Mouse (Mus musculus) kidney, adult 2 months (tissue): ENCODE results near the gene Tspan14. TPM values are rescaled to one million over a fixed set of nuclear protein-coding genes. Genes with fewer than 3 reads are reported as not detected.
A peak's percentile ranks its signal among the peaks of the same experiment; 100 is the strongest.

ENCODE experiments used
- DNase-seq: peaks from one replicate; pipeline ENCODE4 v3.0.0; 2021
- H3K27ac ChIP-seq: fragments of 200-500 bp; 2 replicates; pipeline ENCODE4 v1.5.1; 2012; ENCODE audit warnings: low read depth, low read length, control low read depth, inconsistent platforms; ENCODE audit not compliant: insufficient read depth
- H3K27me3 ChIP-seq: fragments of 200-500 bp; replicated peaks from 2 replicates; pipeline ENCODE4 v1.6.1; 2012; ENCODE audit warnings: mild to moderate bottlenecking, moderate library complexity, low read length, inconsistent platforms; ENCODE audit not compliant: control insufficient read depth, insufficient read depth
- H3K36me3 ChIP-seq: fragments of 200-500 bp; 2 replicates; pipeline ENCODE4 v1.6.1; 2012; ENCODE audit warnings: mild to moderate bottlenecking, moderate library complexity, low read length, inconsistent platforms; ENCODE audit not compliant: control insufficient read depth, insufficient read depth
- H3K4me1 ChIP-seq: fragments of 200-500 bp; 2 replicates; pipeline ENCODE4 v1.6.1; 2011; ENCODE audit warnings: low read length; ENCODE audit not compliant: control insufficient read depth, insufficient read depth
- H3K4me3 ChIP-seq: fragments of 200-500 bp; 2 replicates; pipeline ENCODE4 v1.5.1; 2011; ENCODE audit warnings: mild to moderate bottlenecking, low read depth, low read length, control low read depth; ENCODE audit not compliant: insufficient read depth
- CTCF ChIP-seq: fragments of 200-500 bp; conservative IDR thresholded peaks from 2 replicates; pipeline ENCODE4 v1.5.1; 2011; ENCODE audit warnings: low read depth, mild to moderate bottlenecking, control low read depth, low read length, moderate library complexity, mixed read lengths; ENCODE audit not compliant: insufficient read depth, insufficient read length
- POLR2A ChIP-seq: fragments of 200-500 bp; IDR thresholded peaks from one replicate; pipeline ENCODE4 v1.6.1; 2011; ENCODE audit warnings: low read depth, low read length, control low read depth
- WGBS: fragments of 180-500 bp; shearing (Covaris S2); methylation state at CpG from one replicate; pipeline ENCODE4 v1.1.7; 2018; 5-methylcytosine and 5-hydroxymethylcytosine counted together
- polyA plus RNA-seq: library from polyadenylated mRNA; depleted of rRNA; stranded (reverse); fragments of >200 nt; gene quantifications from 2 replicates; pipeline ENCODE4 v1.2.3, GENCODE M21; 2012

The Tspan14 gene
- polyA plus RNA-seq, 1 experiment: 121 TPM

DNA sequence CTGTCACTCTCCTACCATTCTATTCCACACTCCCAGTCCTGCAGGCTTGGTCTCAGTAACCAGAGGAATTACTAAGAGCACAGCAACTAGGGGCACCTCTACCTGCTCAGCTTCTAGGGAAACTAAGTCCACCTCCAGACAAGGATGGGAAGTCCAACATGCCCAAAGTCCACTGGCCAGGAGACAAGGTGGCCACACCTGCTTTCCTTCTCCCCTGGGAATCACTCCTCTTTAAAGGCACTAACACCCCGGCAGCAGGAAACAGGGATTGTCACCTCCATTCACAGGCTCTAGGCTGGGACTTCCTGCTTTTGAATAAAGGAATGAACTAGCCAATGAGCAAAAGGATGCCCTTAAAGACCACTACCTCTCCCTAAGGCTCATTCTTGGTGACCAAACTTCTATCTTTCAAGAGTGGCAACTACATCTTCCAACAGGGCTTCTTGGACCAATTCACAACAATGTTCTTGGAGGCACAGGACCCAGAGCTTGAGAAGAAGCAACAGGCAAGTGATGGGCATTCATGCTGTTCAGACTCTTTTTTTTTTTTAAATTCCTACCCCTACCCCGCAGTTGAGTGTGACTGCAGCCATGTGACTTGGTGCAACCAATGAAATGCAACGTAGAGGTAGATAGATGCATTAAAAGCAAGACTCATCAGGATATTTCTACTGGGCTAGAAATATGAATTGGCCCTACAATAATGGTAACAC, 3.0 kb downstream of the Tspan14 start:
- peak; percentile 47 for DNase-seq
- peak overlapping the region; percentile 11; the same call in 1 of the 2 replicates for H3K27ac ChIP-seq
- TF ChIP-seq POLR2A (no peak), CTCF (no peak)
- WGBS: 35% methylated on average over 3 of the region's 3 CpGs
- H3K4me1 ChIP-seq: peaks cover 52% of the 10 kb centered on the region
- no peak overlapping the region for H3K4me3 ChIP-seq
- no peaks in the 10 kb centered on the region for H3K36me3 ChIP-seq
- H3K27me3 ChIP-seq: no peaks in the 10 kb centered on the region

- Histone ChIP-seq H3K4me1 (peaks cover 56% of the 10 kb centered on the region), H3K4me3 (no peak overlapping the region)
- 37% methylated on average over 11 of the region's 11 CpGs for WGBS
Measured at GRCm38 (mm10) chr14:40962365-40963290, 4.0 kb downstream of the Tspan14 start.

GRCm38 (mm10) chr14:40960237-40960636, 6.4 kb downstream of the Tspan14 start:
- no peaks in the 10 kb centered on the region for H3K36me3 ChIP-seq
- WGBS: 10% methylated on average over 4 of the region's 4 CpGs
- H3K27ac ChIP-seq: 0 out of 2 replicates have a peak overlapping the region, but pooled peaks have one; percentile 49
- no peak overlapping the region for H3K4me3 ChIP-seq
- H3K4me1 ChIP-seq: peaks cover 69% of the 10 kb centered on the region
- no peaks in the 10 kb centered on the region for H3K27me3 ChIP-seq
- TF ChIP-seq POLR2A: no peak
- no peak for TF ChIP-seq CTCF
- peak; percentile 40 for DNase-seq

More at GRCm38 (mm10) chr14:40962365-40963290, 4.0 kb downstream of the Tspan14 start:
- Histone ChIP-seq H3K27ac (peak overlapping the region; percentile 11), H3K27me3 (no peaks in the 10 kb centered on the region), H3K36me3 (no peaks in the 10 kb centered on the region)
- TF ChIP-seq POLR2A: no peak
- TF ChIP-seq CTCF: no peak
- DNase-seq: peak; percentile 66

GRCm38 (mm10) chr14:40959586-40959985, 7.0 kb downstream of the Tspan14 start:
- TF ChIP-seq CTCF (no peak), POLR2A (no peak)
- Histone ChIP-seq H3K4me3 (no peak overlapping the region), H3K27ac (peak overlapping the region; percentile 81), H3K36me3 (no peaks in the 10 kb centered on the region), H3K27me3 (no peaks in the 10 kb centered on the region), H3K4me1 (peaks cover 64% of the 10 kb centered on the region)
- 25% methylated on average over 3 of the region's 3 CpGs for WGBS
- DNase-seq: no peak

GRCm38 (mm10) chr14:40958986-40959381, 7.6 kb downstream of the Tspan14 start:
- DNase-seq: peak; percentile 83

GRCm38 (mm10) chr14:40958083-40958985, 8.3 kb downstream of the Tspan14 start:
- peak; percentile 43 for DNase-seq
- Histone ChIP-seq H3K27me3 (no peaks in the 10 kb centered on the region), H3K4me3 (no peak overlapping the region), H3K4me1 (peaks cover 55% of the 10 kb centered on the region), H3K27ac (peak overlapping the region; percentile 81), H3K36me3 (no peaks in the 10 kb centered on the region)
- 42% methylated on average over 4 of the region's 4 CpGs for WGBS
- TF ChIP-seq CTCF: no peak
- TF ChIP-seq POLR2A: no peak

More at GRCm38 (mm10) chr14:40958986-40959381, 7.6 kb downstream of the Tspan14 start:
- Histone ChIP-seq H3K4me3 (no peak overlapping the region), H3K27ac (peak overlapping the region; percentile 81), H3K4me1 (peaks cover 61% of the 10 kb centered on the region), H3K36me3 (no peaks in the 10 kb centered on the region), H3K27me3 (no peaks in the 10 kb centered on the region)
- WGBS: 27% methylated on average over 2 of the region's 2 CpGs
- no peak for TF ChIP-seq POLR2A
- TF ChIP-seq CTCF: no peak
